Mouse (Mus musculus) gastrocnemius, postnatal 36 days (tissue): ENCODE results near the gene Retnlg. TPM values are rescaled to one million over a fixed set of nuclear protein-coding genes. Genes with fewer than 3 reads are reported as not detected.
"Not testable (repeated sequence)": the region's sequence is repeated elsewhere in the genome, so short reads cannot be mapped to it uniquely, and the experiment has no call there.

ENCODE experiments used
- DNase-seq, 2 experiments: peaks; one replicate each; pipeline ENCODE4 v3.0.0; 2022
- intact Hi-C: fragments of 180-260 bp; cut with DNase I; formaldehyde crosslinking; loops from one replicate; pipeline ENCODE4 v1.15.1; 2025
- long read RNA-seq, 2 experiments: library from polyadenylated mRNA; stranded (forward); transcript quantifications; one replicate each; pipeline ENCODE4 v2.0.0; 2021
- total RNA-seq, 2 experiments: library from RNA; stranded (reverse); gene quantifications; 2 replicates each; pipeline ENCODE4 v1.2.3; 2021

Retnlg gene
- not detected for total RNA-seq
- long read RNA-seq, experiment 1 = 0 reads
- long read RNA-seq, experiment 2 = 0 reads

DNA sequence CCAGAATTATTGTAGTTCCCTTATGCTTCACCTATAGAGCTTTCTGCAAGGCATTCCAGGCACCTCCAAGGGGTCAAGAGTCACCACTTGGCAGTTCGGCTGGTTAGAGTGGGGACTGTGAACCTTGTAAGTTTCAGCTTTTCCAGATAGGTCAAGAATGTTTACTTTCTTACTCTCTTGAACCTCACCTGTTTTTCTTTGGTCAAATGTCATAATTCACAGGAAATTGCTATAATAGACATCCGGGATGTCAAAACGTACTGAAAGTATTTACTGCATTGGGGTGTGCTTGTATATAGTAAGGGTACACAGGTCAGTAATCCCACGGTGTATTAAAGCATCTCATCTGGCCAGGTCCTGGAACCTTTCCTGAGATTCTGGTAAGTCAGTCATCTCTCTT is at the start of gene Retnlg:
TSS of gene Retnlg (plus strand) at position 301 of the 400 bp plus-strand sequence.
- no peak for DNase-seq
- intact Hi-C loops = no loop called here

GRCm38 (mm10) chr16:48826474-48826873 is 45.9 kb upstream of the Retnlg start:
- DNase-seq = no peak
- intact Hi-C loops = no loop called here

- intact Hi-C loops = no loop called here
- no peak for DNase-seq
Observed at GRCm38 (mm10) chr16:48827625-48828024, 44.8 kb upstream of the Retnlg start.

GRCm38 (mm10) chr16:48829060-48829459 is 43.4 kb upstream of the Retnlg start:
- intact Hi-C loops = no loop called here
- DNase-seq = no peak

- no peak for DNase-seq
- intact Hi-C loops = no loop called here
Observed at GRCm38 (mm10) chr16:48832055-48832454, 40.4 kb upstream of the Retnlg start.

GRCm38 (mm10) chr16:48833626-48834025 is 38.8 kb upstream of the Retnlg start:
- DNase-seq, intact Hi-C loops: not testable (repeated sequence)

GRCm38 (mm10) chr16:48842266-48842665 is 30.2 kb upstream of the Retnlg start, which contains the start of gene Retnla:
Retnla (plus strand) TSS chr16:48842551.
- DNase-seq = no peak
- intact Hi-C loops = no loop called here

DNA sequence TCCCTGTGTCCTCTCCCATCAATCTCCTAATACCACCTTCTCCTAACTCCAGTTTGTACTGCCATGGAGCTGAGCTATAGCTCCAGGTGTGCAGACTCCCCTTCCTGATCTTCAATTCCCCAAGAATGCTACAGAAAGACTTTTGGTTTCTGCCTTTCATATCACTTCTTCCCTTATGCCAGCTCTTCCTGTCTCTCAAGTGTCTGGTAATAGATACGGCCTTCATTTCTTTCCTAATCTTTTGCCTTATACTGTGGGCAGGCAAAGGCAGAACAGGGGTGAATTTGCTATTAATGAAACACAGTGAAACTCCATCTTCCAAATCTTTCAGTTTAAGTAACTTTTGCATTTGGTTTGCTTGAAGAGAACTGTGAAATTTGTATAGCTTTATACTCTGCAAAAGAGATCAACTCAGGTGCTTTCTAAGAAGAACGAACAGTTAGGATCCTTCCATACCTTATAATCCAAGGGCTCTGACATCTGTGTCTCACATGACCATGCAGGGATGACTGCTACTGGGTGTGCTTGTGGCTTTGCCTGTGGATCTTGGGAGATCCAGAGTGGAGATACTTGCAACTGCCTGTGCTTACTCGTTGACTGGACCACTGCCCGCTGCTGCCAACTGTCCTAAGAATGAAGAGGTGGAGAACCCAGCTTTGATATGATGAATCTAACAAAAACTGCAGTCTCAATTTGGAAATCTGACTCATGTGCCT is 28.6 kb upstream of the Retnlg start:
- intact Hi-C loops = no loop called here
- no peak for DNase-seq

- DNase-seq, intact Hi-C loops: not testable (repeated sequence)
Observed at GRCm38 (mm10) chr16:48865004-48865403, 7.4 kb upstream of the Retnlg start.

GRCm38 (mm10) chr16:48867690-48868089 is 4.7 kb upstream of the Retnlg start:
- no peak for DNase-seq
- intact Hi-C loops = no loop called here

GRCm38 (mm10) chr16:48868663-48869062 is 3.8 kb upstream of the Retnlg start:
- intact Hi-C loops = no loop called here

GRCm38 (mm10) chr16:48869671-48870070 is 2.8 kb upstream of the Retnlg start:
- DNase-seq = no peak
- intact Hi-C loops = no loop called here

More at GRCm38 (mm10) chr16:48868663-48869062, 3.8 kb upstream of the Retnlg start:
- DNase-seq = no peak

GRCm38 (mm10) chr16:48871754-48872153 is 667 bp upstream of the Retnlg start:
- intact Hi-C loops = no loop called here
- DNase-seq = no peak

- intact Hi-C loops = no loop called here
- DNase-seq = no peak
Observed at GRCm38 (mm10) chr16:48890733-48891132, 18.3 kb downstream of the Retnlg start.

DNA sequence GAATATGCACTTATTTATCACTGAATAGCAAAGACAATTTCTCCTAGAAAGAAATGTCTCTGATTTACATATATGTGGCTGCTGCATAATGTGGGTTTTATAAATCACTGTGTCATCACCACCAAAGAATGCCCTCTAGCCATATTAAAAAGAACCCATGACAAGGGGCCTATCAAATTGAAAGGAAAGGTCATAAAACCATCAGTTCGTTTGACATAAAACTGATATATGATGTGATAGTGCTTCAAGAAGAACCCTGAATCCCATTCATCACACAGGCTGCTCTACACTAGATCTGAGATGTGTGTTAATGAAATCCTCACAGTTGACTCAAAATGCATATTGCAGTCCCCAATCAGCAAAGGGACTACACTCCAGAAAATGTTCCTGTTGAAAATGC is 27.4 kb downstream of the Retnlg start:
- intact Hi-C loops = no loop called here
- DNase-seq = no peak

DNA sequence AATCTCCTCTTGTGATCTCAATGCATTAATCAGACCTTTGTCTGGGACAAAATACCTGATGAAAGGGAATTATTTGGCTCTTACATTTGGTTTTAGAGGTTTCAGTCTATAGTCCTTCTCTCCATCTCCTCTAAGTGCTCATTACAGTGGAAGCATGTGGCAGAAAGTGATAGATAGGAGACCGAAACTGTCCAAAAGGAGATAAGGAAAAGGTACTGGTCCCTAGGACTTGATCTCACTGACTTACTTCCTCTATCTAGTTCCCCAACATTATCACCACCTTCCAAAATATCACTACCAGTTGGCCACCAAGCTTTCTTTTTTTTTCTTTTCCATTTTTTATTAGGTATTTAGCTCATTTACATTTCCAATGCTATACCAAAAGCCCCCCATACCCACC is 38.8 kb downstream of the Retnlg start:
- DNase-seq = no peak
- intact Hi-C loops = no loop called here

- no peak for DNase-seq
- intact Hi-C loops = no loop called here
Observed at GRCm38 (mm10) chr16:48913206-48913605, 40.8 kb downstream of the Retnlg start.

- no peak for DNase-seq
- intact Hi-C loops = no loop called here
Observed at GRCm38 (mm10) chr16:48923724-48924123, 51.3 kb downstream of the Retnlg start.
